Comparison of ENCODE assay signal across 27 mouse cellular contexts in genomic region chr13:59248411-59248810, GRCm38 (mm10).
"Had no signal": no experiment of that assay in that cellular context is flagged by ENCODE, and none has a peak within 500 bp of the region (broad histone marks: within the 10 kb centered on the region; RNA-seq: fewer than 3 reads in every experiment).

No protein-coding gene starts in this region.

- H3K9me3 ChIP-seq: heart, embryonic 13.5 days; heart, embryonic 15.5 days; hindbrain, embryonic 13.5 days; hindbrain, embryonic 15.5 days; kidney, embryonic 15.5 days; limb, embryonic 12.5 days; limb, embryonic 15.5 days; liver, embryonic 12.5 days had no signal

- H3K4me3 ChIP-seq: heart, adult 2 months; heart, embryonic 13.5 days; heart, embryonic 15.5 days; hindbrain, embryonic 13.5 days; hindbrain, embryonic 15.5 days; kidney, embryonic 15.5 days; limb, embryonic 12.5 days; limb, embryonic 15.5 days; liver, embryonic 12.5 days had no signal

- DNase-seq: gastrocnemius, postnatal 14 days; gastrocnemius, postnatal 36 days; heart, adult 11 months; heart, adult 2 months; heart, postnatal 14 days; heart, postnatal 36 days; kidney, adult 11 months; kidney, adult 2 months; kidney, adult 9 months; kidney, postnatal 14 days; kidney, postnatal 36 days; layer of hippocampus, adult 9-11 months; layer of hippocampus, postnatal 36 days; left cerebral cortex, postnatal 4 days had no signal

- ATAC-seq: hindbrain, postnatal 0 days; intestine, embryonic 16.5 days; liver, embryonic 12.5 days had no signal

- H3K4me2 ChIP-seq: heart, embryonic 11.5 days; heart, embryonic 13.5 days; heart, embryonic 15.5 days; hindbrain, embryonic 13.5 days; hindbrain, embryonic 15.5 days; kidney, embryonic 15.5 days; limb, embryonic 12.5 days; limb, embryonic 15.5 days; liver, embryonic 12.5 days had no signal

- H3K9ac ChIP-seq: heart, embryonic 13.5 days; heart, embryonic 15.5 days; hindbrain, embryonic 13.5 days; hindbrain, embryonic 15.5 days; kidney, embryonic 15.5 days; limb, embryonic 12.5 days; limb, embryonic 15.5 days; liver, embryonic 12.5 days; liver, embryonic 14.5 days had no signal

- H3K27me3 ChIP-seq: heart, embryonic 15.5 days; hindbrain, embryonic 13.5 days; hindbrain, embryonic 15.5 days; kidney, embryonic 15.5 days; liver, embryonic 12.5 days had no signal

- H3K4me1 ChIP-seq: heart, embryonic 13.5 days; heart, embryonic 15.5 days; liver, embryonic 12.5 days had no signal

- H3K36me3 ChIP-seq: heart, embryonic 13.5 days; heart, embryonic 15.5 days; hindbrain, embryonic 13.5 days; hindbrain, embryonic 15.5 days; kidney, embryonic 15.5 days; limb, embryonic 12.5 days; limb, embryonic 15.5 days; liver, embryonic 12.5 days had no signal

- H3K27ac ChIP-seq: heart, adult 2 months; heart, embryonic 13.5 days; heart, embryonic 15.5 days; hindbrain, embryonic 13.5 days; hindbrain, embryonic 15.5 days; hindbrain, postnatal 0 days; kidney, embryonic 15.5 days; kidney, postnatal 0 days; limb, embryonic 12.5 days; liver, embryonic 12.5 days; liver, embryonic 14.5 days had no signal
